Mouse (Mus musculus): ENCODE measurements around the gene Slc26a6. TPM values are rescaled to one million over a fixed set of nuclear protein-coding genes. Genes with fewer than 3 reads are reported as not detected.

Gene Slc26a6
- total and polyA plus RNA-seq, 2 experiments = 5.4 to 5.6 TPM

GRCm38 (mm10) chr9:108809188-108809587 lies 43.9 kb upstream of the Slc26a6 start:
- Histone ChIP-seq H3K4me3 (ENCODE audit: insufficient read depth, low read depth, low read length) (no peak overlapping the region), H3K36me3 (ENCODE audit: control insufficient read depth, insufficient read depth, low read length) (peaks cover 18% of the 10 kb centered on the region)

GRCm38 (mm10) chr9:108809723-108810122 lies 43.4 kb upstream of the Slc26a6 start:
- peaks cover 13% of the 10 kb centered on the region for H3K36me3 ChIP-seq (ENCODE audit: control insufficient read depth, insufficient read depth, low read length)
- peak overlapping the region; percentile 36; the same call in 1 of the 2 replicates for H3K27ac ChIP-seq (replicated peaks; ENCODE audit: insufficient read depth, low read depth, low read length)
- no peaks in the 10 kb centered on the region for H3K27me3 ChIP-seq (ENCODE audit: control insufficient read depth, insufficient read depth, low read length)
- DNase-seq (ENCODE audit: extremely low read depth, low read depth, low spot score) = no peak
- 69% methylated on average over 6 of the region's 6 CpGs for WGBS
- no peak overlapping the region for H3K4me3 ChIP-seq (ENCODE audit: insufficient read depth, low read depth, low read length)
- no peaks in the 10 kb centered on the region for H3K79me2 ChIP-seq (ENCODE audit: control insufficient read depth, insufficient read depth, low read length)
- TF ChIP-seq CTCF (IDR thresholded peaks at IDR 0.05; ENCODE audit: low read depth, low read length) (no peak), POLR2A (IDR thresholded peaks at IDR 0.05; ENCODE audit: extremely low read depth, insufficient read depth, low read length) (no peak)
- no peak overlapping the region for H3K9ac ChIP-seq (ENCODE audit: low read depth, low read length)
- peaks cover 4% of the 10 kb centered on the region; the same call in 1 of the 2 replicates for H3K4me1 ChIP-seq (ENCODE audit: control insufficient read depth, insufficient read depth, low read length)

More at GRCm38 (mm10) chr9:108809188-108809587, 43.9 kb upstream of the Slc26a6 start:
- H3K27me3 ChIP-seq (ENCODE audit: control insufficient read depth, insufficient read depth, low read length) = no peaks in the 10 kb centered on the region
- H3K27ac ChIP-seq (replicated peaks; ENCODE audit: insufficient read depth, low read depth, low read length) = peak overlapping the region; percentile 36; the same call in 1 of the 2 replicates
- H3K79me2 ChIP-seq (ENCODE audit: control insufficient read depth, insufficient read depth, low read length) = no peaks in the 10 kb centered on the region
- DNase-seq (ENCODE audit: extremely low read depth, low read depth, low spot score) = no peak
- 66% methylated on average over 5 of the region's 5 CpGs for WGBS
- no peak for TF ChIP-seq CTCF (IDR thresholded peaks at IDR 0.05; ENCODE audit: low read depth, low read length)
- no peak overlapping the region for H3K9ac ChIP-seq (ENCODE audit: low read depth, low read length)
- H3K4me1 ChIP-seq (ENCODE audit: control insufficient read depth, insufficient read depth, low read length) = peaks cover 4% of the 10 kb centered on the region; the same call in 1 of the 2 replicates

DNA sequence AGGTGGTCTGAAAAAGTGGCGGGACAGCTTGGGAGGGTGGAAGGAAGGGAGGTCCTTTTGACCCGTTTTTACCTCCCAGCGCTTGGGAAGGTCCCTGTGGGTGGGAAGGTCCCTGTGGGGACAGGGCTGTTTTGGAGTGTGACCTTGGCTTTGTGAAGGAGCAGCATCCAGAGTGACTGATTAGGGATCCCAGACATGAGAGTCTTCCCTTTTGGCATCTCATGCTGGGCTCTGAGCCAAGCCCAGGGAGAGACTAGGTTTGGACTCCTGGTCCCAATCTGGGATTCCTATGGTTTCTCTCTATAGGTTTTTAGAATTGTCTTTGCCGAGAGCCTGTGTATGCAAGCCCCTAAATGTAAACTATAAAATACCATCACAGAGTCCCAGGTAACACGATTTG lies 42.6 kb upstream of the Slc26a6 start:
- Histone ChIP-seq H3K9ac (ENCODE audit: low read depth, low read length) (no peak overlapping the region), H3K79me2 (ENCODE audit: control insufficient read depth, insufficient read depth, low read length) (no peaks in the 10 kb centered on the region), H3K27ac (replicated peaks; ENCODE audit: insufficient read depth, low read depth, low read length) (no peak overlapping the region), H3K4me1 (ENCODE audit: control insufficient read depth, insufficient read depth, low read length) (peaks cover 4% of the 10 kb centered on the region; the same call in 1 of the 2 replicates), H3K36me3 (ENCODE audit: control insufficient read depth, insufficient read depth, low read length) (peaks cover 5% of the 10 kb centered on the region), H3K4me3 (ENCODE audit: insufficient read depth, low read depth, low read length) (no peak overlapping the region), H3K27me3 (ENCODE audit: control insufficient read depth, insufficient read depth, low read length) (no peaks in the 10 kb centered on the region)
- 73% methylated on average over 5 of the region's 5 CpGs for WGBS
- no peak for DNase-seq (ENCODE audit: extremely low read depth, low read depth, low spot score)
- TF ChIP-seq CTCF (IDR thresholded peaks at IDR 0.05; ENCODE audit: low read depth, low read length) (no peak), POLR2A (IDR thresholded peaks at IDR 0.05; ENCODE audit: extremely low read depth, insufficient read depth, low read length) (no peak)

GRCm38 (mm10) chr9:108815557-108815956 lies 37.5 kb upstream of the Slc26a6 start:
- Histone ChIP-seq H3K4me1 (ENCODE audit: control insufficient read depth, insufficient read depth, low read length) (no peaks in the 10 kb centered on the region), H3K27me3 (ENCODE audit: control insufficient read depth, insufficient read depth, low read length) (no peaks in the 10 kb centered on the region), H3K27ac (replicated peaks; ENCODE audit: insufficient read depth, low read depth, low read length) (no peak overlapping the region), H3K79me2 (ENCODE audit: control insufficient read depth, insufficient read depth, low read length) (no peaks in the 10 kb centered on the region), H3K9ac (ENCODE audit: low read depth, low read length) (no peak overlapping the region), H3K4me3 (ENCODE audit: insufficient read depth, low read depth, low read length) (no peak overlapping the region), H3K36me3 (ENCODE audit: control insufficient read depth, insufficient read depth, low read length) (no peaks in the 10 kb centered on the region; the same call in 1 of the 2 replicates)
- no peak for DNase-seq (ENCODE audit: extremely low read depth, low read depth, low spot score)
- 83% methylated on average over 7 of the region's 7 CpGs for WGBS
- TF ChIP-seq POLR2A (IDR thresholded peaks at IDR 0.05; ENCODE audit: extremely low read depth, insufficient read depth, low read length) = no peak
- TF ChIP-seq CTCF (IDR thresholded peaks at IDR 0.05; ENCODE audit: low read depth, low read length) = no peak

GRCm38 (mm10) chr9:108819495-108819894 lies 33.6 kb upstream of the Slc26a6 start:
- Histone ChIP-seq H3K36me3 (ENCODE audit: control insufficient read depth, insufficient read depth, low read length) (no peaks in the 10 kb centered on the region; the same call in 1 of the 2 replicates), H3K9ac (ENCODE audit: low read depth, low read length) (no peak overlapping the region), H3K4me1 (ENCODE audit: control insufficient read depth, insufficient read depth, low read length) (no peaks in the 10 kb centered on the region), H3K27me3 (ENCODE audit: control insufficient read depth, insufficient read depth, low read length) (peaks cover 3% of the 10 kb centered on the region; the same call in 1 of the 2 replicates), H3K27ac (replicated peaks; ENCODE audit: insufficient read depth, low read depth, low read length) (no peak overlapping the region), H3K4me3 (ENCODE audit: insufficient read depth, low read depth, low read length) (no peak overlapping the region), H3K79me2 (ENCODE audit: control insufficient read depth, insufficient read depth, low read length) (no peaks in the 10 kb centered on the region)
- 62% methylated on average over 3 of the region's 3 CpGs for WGBS
- DNase-seq (ENCODE audit: extremely low read depth, low read depth, low spot score) = no peak
- TF ChIP-seq CTCF (IDR thresholded peaks at IDR 0.05; ENCODE audit: low read depth, low read length) = peak; percentile 71
- TF ChIP-seq POLR2A (IDR thresholded peaks at IDR 0.05; ENCODE audit: extremely low read depth, insufficient read depth, low read length) = no peak

DNA sequence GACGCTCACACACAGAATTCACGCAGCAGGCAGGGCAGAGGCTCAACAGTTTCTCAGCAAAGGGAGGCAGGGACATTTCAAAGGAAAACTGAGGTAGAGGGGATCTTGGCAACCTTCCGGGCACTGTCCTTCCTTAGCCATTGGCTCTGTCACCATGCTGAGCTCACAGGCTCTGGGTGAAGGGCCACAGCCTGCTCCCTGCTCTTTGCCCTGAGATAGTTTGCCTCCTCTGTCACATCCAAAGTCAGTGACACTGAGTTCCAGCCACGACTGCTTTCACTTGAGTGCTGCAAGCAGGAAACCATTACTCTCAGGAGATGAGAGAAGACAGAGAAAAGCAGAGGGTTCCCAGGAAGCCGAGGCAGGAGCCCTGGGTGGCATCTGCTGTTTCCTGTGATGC lies 33.0 kb upstream of the Slc26a6 start:
- no peak overlapping the region for H3K9ac ChIP-seq (ENCODE audit: low read depth, low read length)
- H3K79me2 ChIP-seq (ENCODE audit: control insufficient read depth, insufficient read depth, low read length) = no peaks in the 10 kb centered on the region
- H3K27ac ChIP-seq (replicated peaks; ENCODE audit: insufficient read depth, low read depth, low read length) = no peak overlapping the region
- no peak overlapping the region for H3K4me3 ChIP-seq (ENCODE audit: insufficient read depth, low read depth, low read length)
- TF ChIP-seq CTCF (IDR thresholded peaks at IDR 0.05; ENCODE audit: low read depth, low read length) (no peak), POLR2A (IDR thresholded peaks at IDR 0.05; ENCODE audit: extremely low read depth, insufficient read depth, low read length) (no peak)
- peak; percentile 55 for DNase-seq (ENCODE audit: extremely low read depth, low read depth, low spot score)
- H3K36me3 ChIP-seq (ENCODE audit: control insufficient read depth, insufficient read depth, low read length) = no peaks in the 10 kb centered on the region
- peaks cover 8% of the 10 kb centered on the region; the same call in 1 of the 2 replicates for H3K27me3 ChIP-seq (ENCODE audit: control insufficient read depth, insufficient read depth, low read length)
- H3K4me1 ChIP-seq (ENCODE audit: control insufficient read depth, insufficient read depth, low read length) = no peaks in the 10 kb centered on the region
- WGBS = 57% methylated on average over 5 of the region's 5 CpGs

Measured in liver, adult 2 months (tissue).